Mouse (Mus musculus): ENCODE data around the gene Emb.

The Emb gene

GRCm38 (mm10) chr13:117220501-117221321, 12.4 kb downstream of the Emb start, which contains the start of gene Gm17509:
Gene Gm17509, minus strand, starts transcription at chr13:117221075.
- DNase-seq (ENCODE audit: low spot score in 2 of 2) = peak; percentile 55 to 78

- no peak for DNase-seq (ENCODE audit: low spot score in 2 of 2)
Observed at GRCm38 (mm10) chr13:117223125-117223524, 14.8 kb downstream of the Emb start.

GRCm38 (mm10) chr13:117224901-117225300, 16.6 kb downstream of the Emb start:
- no peak for DNase-seq (ENCODE audit: low spot score in 2 of 2)

- no peak for DNase-seq (ENCODE audit: low spot score in 2 of 2)
Observed at GRCm38 (mm10) chr13:117225561-117225960, 17.2 kb downstream of the Emb start.

GRCm38 (mm10) chr13:117230371-117231110, 22.2 kb downstream of the Emb start:
- no peak for DNase-seq (ENCODE audit: low spot score in 2 of 2)

GRCm38 (mm10) chr13:117233808-117234207, 25.5 kb downstream of the Emb start:
- DNase-seq (ENCODE audit: low spot score in 2 of 2) = no peak

- no peak for DNase-seq (ENCODE audit: low spot score in 2 of 2)
Observed at GRCm38 (mm10) chr13:117234486-117234885, 26.1 kb downstream of the Emb start.

GRCm38 (mm10) chr13:117235530-117236212, 27.3 kb downstream of the Emb start:
- DNase-seq (ENCODE audit: low spot score in 2 of 2) = peak; percentile 38 to 68

- peak in 1 of 2 experiments; percentile 36 for DNase-seq (ENCODE audit: low spot score in 2 of 2)
Observed at GRCm38 (mm10) chr13:117237111-117237510, 28.8 kb downstream of the Emb start.

GRCm38 (mm10) chr13:117242063-117242462, 33.7 kb downstream of the Emb start:
- DNase-seq (ENCODE audit: low spot score in 2 of 2) = no peak

GRCm38 (mm10) chr13:117242621-117243020, 34.3 kb downstream of the Emb start:
- no peak for DNase-seq (ENCODE audit: low spot score in 2 of 2)

GRCm38 (mm10) chr13:117260704-117261103, 52.4 kb downstream of the Emb start:
- DNase-seq (ENCODE audit: low spot score in 2 of 2) = no peak

- no peak for DNase-seq (ENCODE audit: low spot score in 2 of 2)
Observed at GRCm38 (mm10) chr13:117266156-117266555, 57.8 kb downstream of the Emb start.

- DNase-seq (ENCODE audit: low spot score in 2 of 2) = no peak
Observed at GRCm38 (mm10) chr13:117267963-117268362, 59.6 kb downstream of the Emb start.

- peak in 1 of 2 experiments; percentile 35 for DNase-seq (ENCODE audit: low spot score in 2 of 2)
Observed at GRCm38 (mm10) chr13:117284036-117284435, 75.7 kb downstream of the Emb start.

- DNase-seq (ENCODE audit: low spot score in 2 of 2) = no peak
Observed at GRCm38 (mm10) chr13:117286939-117287338, 78.6 kb downstream of the Emb start.

GRCm38 (mm10) chr13:117287400-117287799, 79.1 kb downstream of the Emb start:
- no peak for DNase-seq (ENCODE audit: low spot score in 2 of 2)

- peak; percentile 43 to 79 for DNase-seq (ENCODE audit: low spot score in 2 of 2)
Observed at GRCm38 (mm10) chr13:117289494-117290270, 81.3 kb downstream of the Emb start.

GRCm38 (mm10) chr13:117311446-117312225, 103.3 kb downstream of the Emb start:
- peak; percentile 53 to 87 for DNase-seq (ENCODE audit: low spot score in 2 of 2)

Measured in spleen, postnatal 4 days (tissue).